Comparison of ENCODE assay signal across 7 mouse cellular contexts in genomic region chr1:171438014-171438670, GRCm38 (mm10). TPM values are rescaled to one million over a fixed set of nuclear protein-coding genes. Genes with fewer than 3 reads are reported as not detected.
DNase-seq lines count a peak whose midpoint lies in the region; ATAC-seq and TF ChIP-seq lines count a peak whose summit lies in the region.

No protein-coding gene starts in this region.

- peak overlapping the region; percentile 33 for H3K4me3 ChIP-seq in thymus, adult 2 months (ENCODE audit: control insufficient read depth, insufficient read depth, low read length)
- H3K4me3 ChIP-seq in heart, embryonic 11.5 days (ENCODE audit: low read depth, low read length), result peak overlapping the region; percentile 67
- peak overlapping the region; percentile 30; the same call in 1 of the 2 replicates for H3K4me3 ChIP-seq in olfactory bulb, adult 2 months (ENCODE audit: insufficient read depth, low read depth, low read length)

- ATAC-seq in heart, embryonic 11.5 days (replicated peaks; ENCODE audit: insufficient number of reproducible peaks, low FRiP score, low TSS enrichment), result peak; percentile 3; the same call in 1 of the 2 replicates

- no peaks in the 10 kb centered on the region for H3K36me3 ChIP-seq in thymus, adult 2 months (ENCODE audit: control insufficient read depth, insufficient read depth, low read length)
- no peaks in the 10 kb centered on the region for H3K36me3 ChIP-seq in heart, embryonic 11.5 days (ENCODE audit: control insufficient read depth, insufficient read depth, low read length)

- no peaks in the 10 kb centered on the region for H3K9me3 ChIP-seq in heart, embryonic 11.5 days (replicated peaks; ENCODE audit: control insufficient read depth, low read length)

- no peak for DNase-seq in thymus, adult 2 months
- DNase-seq in thymus, postnatal 36 days, result no peak
- DNase-seq in kidney, postnatal 36 days, result peak; percentile 56 to 62
- DNase-seq in frontal cortex, postnatal 36 days (ENCODE audit: low spot score in 2 of 2), result no peak
- DNase-seq in adrenal gland, postnatal 14 days, result no peak

- peak overlapping the region; percentile 80 for H3K9ac ChIP-seq in heart, embryonic 11.5 days (ENCODE audit: low read depth, low read length)

- peaks cover 15% of the 10 kb centered on the region for H3K4me1 ChIP-seq in thymus, adult 2 months (replicated peaks; ENCODE audit: control insufficient read depth, insufficient read depth, low read length)
- peaks cover 22% of the 10 kb centered on the region for H3K4me1 ChIP-seq in heart, embryonic 11.5 days (ENCODE audit: control insufficient read depth, insufficient read depth, low read length)
- H3K4me1 ChIP-seq in olfactory bulb, adult 2 months (ENCODE audit: control insufficient read depth, insufficient read depth, low read length), result peaks cover 9% of the 10 kb centered on the region

- 16% methylated on average over 18 of the region's 18 CpGs for WGBS in thymus, adult 2 months
- under 1% methylated on average over 18 of the region's 18 CpGs for WGBS in heart, embryonic 11.5 days (ENCODE audit: insufficient replicate concordance)
- WGBS in olfactory bulb, adult 2 months, result 17% methylated on average over 18 of the region's 18 CpGs

- H3K27me3 ChIP-seq in thymus, adult 2 months (ENCODE audit: control insufficient read depth, insufficient read depth, low read length), result peaks cover 10% of the 10 kb centered on the region
- H3K27me3 ChIP-seq in heart, embryonic 11.5 days (ENCODE audit: control insufficient read depth, insufficient read depth, low read length), result no peaks in the 10 kb centered on the region

- no peak for TF ChIP-seq POLR2A in thymus, adult 2 months (IDR thresholded peaks at IDR 0.05; ENCODE audit: control insufficient read depth, extremely low read depth, insufficient read depth, low read length, poor library complexity)
- TF ChIP-seq POLR2A in olfactory bulb, adult 2 months (IDR thresholded peaks at IDR 0.05; ENCODE audit: insufficient read depth, low read depth, low read length), result no peak

- TF ChIP-seq CTCF in thymus, adult 2 months (IDR thresholded peaks at IDR 0.05; ENCODE audit: borderline replicate concordance, control insufficient read depth, extremely low read depth, insufficient read depth, low read length, poor library complexity), result no peak
- no peak for TF ChIP-seq CTCF in olfactory bulb, adult 2 months (IDR thresholded peaks at IDR 0.05; ENCODE audit: insufficient read depth, low read depth, low read length)

- H3K4me2 ChIP-seq in heart, embryonic 11.5 days, result peak overlapping the region; percentile 80

- no peak overlapping the region; the same call in 1 of the 2 replicates for H3K27ac ChIP-seq in thymus, adult 2 months (ENCODE audit: control insufficient read depth, insufficient read depth, low read length)
- peak overlapping the region; percentile 70 for H3K27ac ChIP-seq in heart, embryonic 11.5 days (ENCODE audit: low read depth, low read length)
- no peak overlapping the region for H3K27ac ChIP-seq in olfactory bulb, adult 2 months (ENCODE audit: insufficient read depth, low read depth, low read length)

RNA-seq across cellular contexts. Expression of gene F11r, which starts 0.8 kb away (rescaled TPM):
- 17.7 and 18.6 TPM in 2 replicates for polyA plus RNA-seq in thymus, adult 2 months (2012; rRNA removed)
- polyA plus RNA-seq in heart, embryonic 11.5 days (2014; fragmentation: Nextera tagmentation; extraction: Ambion mirVana), result 64.1 and 65.7 TPM in 2 replicates
- not detected in 2 replicates for polyA plus RNA-seq in olfactory bulb, adult 2 months (2012; ENCODE audit: insufficient read depth, insufficient read length, low replicate concordance, missing spikeins)
- 59.6 and 66.3 TPM in 2 replicates for total RNA-seq in adrenal gland, postnatal 14 days (2021)

RNA-seq across cellular contexts. Expression of gene Tstd1, which starts 19.5 kb away (rescaled TPM):
- polyA plus RNA-seq in thymus, adult 2 months (2012; rRNA removed), result 5.3 and 6.1 TPM in 2 replicates
- polyA plus RNA-seq in heart, embryonic 11.5 days (2014; fragmentation: Nextera tagmentation; extraction: Ambion mirVana), result 0.45 and 1.7 TPM in 2 replicates
- not detected in 2 replicates for polyA plus RNA-seq in olfactory bulb, adult 2 months (2012; ENCODE audit: insufficient read depth, insufficient read length, low replicate concordance, missing spikeins)
- 2.6 and 11.3 TPM in 2 replicates for total RNA-seq in adrenal gland, postnatal 14 days (2021)

RNA-seq across cellular contexts. Expression of gene Usf1, which starts 27.0 kb away (rescaled TPM):
- 177 and 184 TPM in 2 replicates for polyA plus RNA-seq in thymus, adult 2 months (2012; rRNA removed)
- 53.3 and 68.2 TPM in 2 replicates for polyA plus RNA-seq in heart, embryonic 11.5 days (2014; fragmentation: Nextera tagmentation; extraction: Ambion mirVana)
- not detected in 2 replicates for polyA plus RNA-seq in olfactory bulb, adult 2 months (2012; ENCODE audit: insufficient read depth, insufficient read length, low replicate concordance, missing spikeins)
- 49.6 and 69.1 TPM in 2 replicates for total RNA-seq in adrenal gland, postnatal 14 days (2021)

RNA-seq across cellular contexts. Expression of gene Arhgap30, which starts 49.4 kb away (rescaled TPM):
- 128 and 141 TPM in 2 replicates for polyA plus RNA-seq in thymus, adult 2 months (2012; rRNA removed)
- 0.18 and 0.44 TPM in 2 replicates for polyA plus RNA-seq in heart, embryonic 11.5 days (2014; fragmentation: Nextera tagmentation; extraction: Ambion mirVana)
- 90.1 and 98.6 TPM in 2 replicates for polyA plus RNA-seq in olfactory bulb, adult 2 months (2012; ENCODE audit: insufficient read depth, insufficient read length, low replicate concordance, missing spikeins)
- 3.4 and 13.3 TPM in 2 replicates for total RNA-seq in adrenal gland, postnatal 14 days (2021)

Comparison
In these comparisons a context has a peak if more than half of its experiments do, and no peak if none do; other contexts are left out.
1. DNase-seq: peak in kidney, postnatal 36 days (2 of 2); none in thymus, adult 2 months (single experiment), thymus, postnatal 36 days (0 of 2), frontal cortex, postnatal 36 days (0 of 2) and adrenal gland, postnatal 14 days (single experiment).
2. RNA of gene F11r, which starts 0.8 kb away (polyA plus RNA-seq): 64.1 to 65.7 TPM in heart, embryonic 11.5 days and 17.7 to 18.6 TPM in thymus, adult 2 months; not detected in olfactory bulb, adult 2 months; every median in the first group is over 10 times any median in the second.
3. RNA of gene Usf1, which starts 27.0 kb away (polyA plus RNA-seq): 177 to 184 TPM in thymus, adult 2 months and 53.3 to 68.2 TPM in heart, embryonic 11.5 days; not detected in olfactory bulb, adult 2 months; every median in the first group is over 10 times any median in the second.
4. Peak in every context shown above with its lines, with median percentiles within 50 percentile points of each other: H3K4me3 ChIP-seq.